Mouse (Mus musculus) erythroblast, embryonic 14.5 days (primary cell): ENCODE measurements around the gene Numa1.

Experiments used
- GATA1 ChIP-seq: IDR thresholded peaks from 2 replicates; pipeline ENCODE4 v1.6.1; 2012; ENCODE audit warnings: low read length, inconsistent platforms, mixed read lengths
- TAL1 ChIP-seq: IDR thresholded peaks from 3 replicates; pipeline ENCODE4 v1.6.1; 2012; ENCODE audit warnings: low read length, inconsistent platforms, mixed read lengths

- TF ChIP-seq GATA1 (no peak), TAL1 (no peak)
Measured at GRCm38 (mm10) chr7:101895695-101896094, 38.2 kb upstream of the Numa1 start.
